10 mouse cellular contexts compared by ENCODE assay signal in genomic region chr5:142386329-142386728, GRCm38 (mm10). TPM values are rescaled to one million over a fixed set of nuclear protein-coding genes. Genes with fewer than 3 reads are reported as not detected.
DNase-seq lines count a peak whose midpoint lies in the region; ATAC-seq lines count a peak whose summit lies in the region.
"Had no signal": no experiment of that assay in that cellular context is flagged by ENCODE, and none has a peak within 500 bp of the region (broad histone marks: within the 10 kb centered on the region; RNA-seq: fewer than 3 reads in every experiment).

No protein-coding gene starts in this region.

- H3K4me1 ChIP-seq in embryonic facial prominence, embryonic 10.5 days: peaks cover 44% of the 10 kb centered on the region
- H3K4me1 ChIP-seq in embryonic facial prominence, embryonic 13.5 days: peaks cover 60% of the 10 kb centered on the region
- H3K4me1 ChIP-seq in hindbrain, embryonic 13.5 days (replicated peaks): peaks cover 35% of the 10 kb centered on the region
- peaks cover 34% of the 10 kb centered on the region for H3K4me1 ChIP-seq in midbrain, embryonic 13.5 days (replicated peaks)

- DNase-seq in embryonic facial prominence, embryonic 10.5 days (ENCODE audit: low spot score): peak; percentile 32
- no peak for DNase-seq in layer of hippocampus, adult 9-11 months
- no peak for DNase-seq in thymus, postnatal 10 days (ENCODE audit: low spot score in 2 of 2)
- no peak for DNase-seq in cerebellum, postnatal 4 days (ENCODE audit: low spot score in 2 of 2)

- H3K27me3 ChIP-seq in embryonic facial prominence, embryonic 10.5 days (replicated peaks; ENCODE audit: low read depth, poor library complexity, severe bottlenecking): no peaks in the 10 kb centered on the region
- no peaks in the 10 kb centered on the region for H3K27me3 ChIP-seq in embryonic facial prominence, embryonic 13.5 days
- H3K27me3 ChIP-seq in hindbrain, embryonic 13.5 days: no peaks in the 10 kb centered on the region
- H3K27me3 ChIP-seq in midbrain, embryonic 13.5 days: no peaks in the 10 kb centered on the region

- 46% methylated on average over 6 of the region's 6 CpGs for WGBS in embryonic facial prominence, embryonic 10.5 days
- 40% methylated on average over 6 of the region's 6 CpGs for WGBS in embryonic facial prominence, embryonic 13.5 days
- WGBS in hindbrain, embryonic 13.5 days: 29% methylated on average over 6 of the region's 6 CpGs
- 31% methylated on average over 6 of the region's 6 CpGs for WGBS in midbrain, embryonic 13.5 days

- H3K27ac ChIP-seq in embryonic facial prominence, embryonic 10.5 days (replicated peaks): peak overlapping the region; percentile 89
- peak overlapping the region; percentile 95 for H3K27ac ChIP-seq in embryonic facial prominence, embryonic 13.5 days
- H3K27ac ChIP-seq in hindbrain, embryonic 13.5 days: peak overlapping the region; percentile 79
- peak overlapping the region; percentile 66 for H3K27ac ChIP-seq in midbrain, embryonic 13.5 days
- H3K27ac ChIP-seq: gastrocnemius, adult 2 months; liver, embryonic 14.5 days had no signal

- no peak for ATAC-seq in embryonic facial prominence, embryonic 13.5 days (ENCODE audit: insufficient number of reproducible peaks, insufficient read depth, low FRiP score, low TSS enrichment, low read depth)
- ATAC-seq in hindbrain, embryonic 13.5 days (ENCODE audit: low FRiP score): 0 out of 2 replicates have a peak, but pooled peaks have one; percentile 19
- peak; percentile 55 for ATAC-seq in midbrain, embryonic 13.5 days
- ATAC-seq in megakaryocyte, adult 5-6 weeks (ENCODE audit: poor library complexity, severe bottlenecking): no peak

- peak overlapping the region; percentile 27; the same call in 1 of the 2 replicates for H3K4me2 ChIP-seq in embryonic facial prominence, embryonic 13.5 days
- no peak overlapping the region for H3K4me2 ChIP-seq in hindbrain, embryonic 13.5 days
- 0 out of 2 replicates have a peak overlapping the region, but pooled peaks have one; percentile 10 for H3K4me2 ChIP-seq in midbrain, embryonic 13.5 days (replicated peaks)

- no peaks in the 10 kb centered on the region for H3K9me3 ChIP-seq in embryonic facial prominence, embryonic 10.5 days
- H3K9me3 ChIP-seq in embryonic facial prominence, embryonic 13.5 days: no peaks in the 10 kb centered on the region
- no peaks in the 10 kb centered on the region for H3K9me3 ChIP-seq in hindbrain, embryonic 13.5 days
- H3K9me3 ChIP-seq in midbrain, embryonic 13.5 days: no peaks in the 10 kb centered on the region

- no peak overlapping the region for H3K9ac ChIP-seq in embryonic facial prominence, embryonic 13.5 days
- H3K9ac ChIP-seq in hindbrain, embryonic 13.5 days: 0 out of 2 replicates have a peak overlapping the region, but pooled peaks have one; percentile 46
- H3K9ac ChIP-seq in midbrain, embryonic 13.5 days (replicated peaks): peak overlapping the region; percentile 43; the same call in 1 of the 2 replicates
- H3K9ac ChIP-seq: liver, embryonic 14.5 days had no signal

- no peak overlapping the region for H3K4me3 ChIP-seq in embryonic facial prominence, embryonic 10.5 days
- no peak overlapping the region for H3K4me3 ChIP-seq in embryonic facial prominence, embryonic 13.5 days
- no peak overlapping the region for H3K4me3 ChIP-seq in hindbrain, embryonic 13.5 days
- H3K4me3 ChIP-seq in midbrain, embryonic 13.5 days (replicated peaks): no peak overlapping the region

- H3K36me3 ChIP-seq in embryonic facial prominence, embryonic 10.5 days (replicated peaks): no peaks in the 10 kb centered on the region
- no peaks in the 10 kb centered on the region for H3K36me3 ChIP-seq in embryonic facial prominence, embryonic 13.5 days
- H3K36me3 ChIP-seq in hindbrain, embryonic 13.5 days: no peaks in the 10 kb centered on the region
- no peaks in the 10 kb centered on the region for H3K36me3 ChIP-seq in midbrain, embryonic 13.5 days

RNA-seq across cellular contexts. Expression of gene Foxk1, which starts 15.0 kb away (rescaled TPM):
- polyA plus RNA-seq in embryonic facial prominence, embryonic 10.5 days (2016; fragmentation: Nextera tagmentation; extraction: Ambion mirVana): 4.8 and 5.1 TPM in 2 replicates
- 5.0 and 6.3 TPM in 2 replicates for polyA plus RNA-seq in embryonic facial prominence, embryonic 13.5 days (2015; fragmentation: Nextera tagmentation; extraction: Ambion mirVana)
- 5.3 and 5.6 TPM in 2 replicates for polyA plus RNA-seq in hindbrain, embryonic 13.5 days (2015; fragmentation: Nextera tagmentation; extraction: Ambion mirVana)
- polyA plus RNA-seq in midbrain, embryonic 13.5 days (2015; fragmentation: Nextera tagmentation; extraction: Ambion mirVana): 4.8 and 5.1 TPM in 2 replicates
- 21.2 and 21.4 TPM in 2 replicates for total RNA-seq in megakaryocyte, adult 5-6 weeks (2015)
- 14.5 and 19.0 TPM in 2 replicates for total RNA-seq in megakaryocyte, adult 5-6 weeks (2017)

Comparison
In these comparisons a context has a peak if more than half of its experiments do, and no peak if none do; other contexts are left out.
1. ATAC-seq: peak in hindbrain, embryonic 13.5 days (single experiment) and midbrain, embryonic 13.5 days (single experiment); none in embryonic facial prominence, embryonic 13.5 days (single experiment) and megakaryocyte, adult 5-6 weeks (single experiment).
2. Peak in every context shown above with its lines, with median percentiles within 50 percentile points of each other: H3K27ac ChIP-seq.